Mouse (Mus musculus) neutrophil, adult 83 days (primary cell): Measurements from ENCODE around the gene Olfr449. TPM values are rescaled to one million over a fixed set of nuclear protein-coding genes. Genes with fewer than 3 reads are reported as not detected.

ENCODE experiments used
- total RNA-seq, 2 experiments: library from RNA; stranded (reverse); gene quantifications; one replicate each; pipeline ENCODE4 v1.2.4; 2023

Olfr449 gene
- not detected for total RNA-seq

DNA sequence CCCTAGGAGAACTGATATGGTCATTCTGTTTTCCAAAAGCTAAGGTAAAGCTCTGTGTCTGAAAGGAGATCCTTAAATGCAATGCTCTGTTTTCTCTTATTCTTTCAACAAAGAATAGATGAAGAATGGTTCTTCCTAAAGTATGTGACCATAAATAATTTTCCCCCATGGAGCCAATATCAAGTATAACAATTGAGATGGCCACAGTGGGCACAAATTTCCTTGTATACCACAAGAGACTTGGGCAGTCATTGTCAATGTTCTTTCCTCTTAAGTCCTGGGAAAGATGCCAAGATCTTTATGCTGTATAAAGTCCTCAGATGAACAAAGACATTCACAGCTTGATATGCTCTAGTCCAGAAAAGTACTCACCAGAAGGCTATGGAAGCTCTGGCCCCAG lies at the start of gene Olfr449:
Olfr449 (plus strand) TSS at position 301 of the 400 bp plus-strand sequence.

DNA sequence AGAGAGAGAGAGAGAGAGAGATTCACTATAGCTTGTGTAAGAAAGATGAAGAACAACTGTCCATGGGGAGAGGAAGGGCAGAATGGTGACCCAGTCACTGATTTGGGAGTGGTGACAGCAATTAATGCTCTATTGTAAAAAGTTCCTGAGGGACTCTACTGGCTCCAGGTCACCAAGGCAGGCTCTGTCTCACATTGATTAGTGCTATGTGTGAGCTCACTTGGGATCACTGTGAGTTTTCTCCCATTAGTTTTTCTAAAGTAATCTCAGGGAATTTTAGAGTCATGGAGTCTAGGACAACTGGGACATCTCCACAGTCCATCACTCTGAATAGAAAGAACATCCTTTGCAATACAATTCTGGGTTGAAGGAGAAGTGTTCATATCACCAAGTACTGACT lies 49.4 kb upstream of the Olfr449 start, which contains the start of gene Olfr452:
Olfr452 (plus strand) TSS at position 301 of the 400 bp plus-strand sequence.

DNA sequence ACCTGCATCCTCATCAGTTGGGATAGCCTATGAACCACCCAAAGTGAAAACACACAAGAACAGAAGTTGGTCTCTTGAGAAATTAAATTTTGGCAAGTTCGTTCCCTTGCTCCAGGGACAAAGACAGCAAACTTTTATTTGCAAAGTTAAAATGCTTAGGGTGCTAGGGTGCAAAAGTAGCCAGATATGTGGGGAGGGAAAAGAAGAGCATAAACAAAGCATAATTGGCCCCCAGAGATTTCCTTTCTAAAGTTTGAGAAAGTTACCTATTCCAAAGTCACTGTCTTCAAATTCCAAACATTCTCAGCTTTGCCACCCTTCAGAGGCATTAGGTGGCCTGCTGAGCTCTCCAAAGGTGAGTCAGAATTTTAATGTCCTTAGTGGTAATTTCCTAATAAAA lies 22.5 kb upstream of the Olfr449 start, which contains the start of gene Olfr450:
Olfr450 (plus strand) TSS at position 301 of the 400 bp plus-strand sequence.

Other genes with a start within 250 kb of the Olfr449 start
- not detected for gene Tcaf3, start 236.7 kb upstream of the Olfr449 start, total RNA-seq
- under 1 TPM in 1 of 2 experiments, not detected in 1; 0.42 TPM for gene Tcaf2, start 189.1 kb upstream of the Olfr449 start, total RNA-seq
- under 1 TPM in 1 of 2 experiments, not detected in 1; 0.15 TPM for gene Tcaf1, start 124.3 kb upstream of the Olfr449 start, total RNA-seq
- not detected for gene Olfr453, start 95.0 kb upstream of the Olfr449 start, total RNA-seq
- not detected for gene Olfr38, start 78.0 kb upstream of the Olfr449 start, total RNA-seq
- not detected for gene Olfr452, start 49.3 kb upstream of the Olfr449 start, total RNA-seq
- not detected for gene Olfr450, start 22.4 kb upstream of the Olfr449 start, total RNA-seq
- gene Olfr448, start 56.1 kb downstream of the Olfr449 start, total RNA-seq: not detected
- gene Olfr447, start 74.5 kb downstream of the Olfr449 start, total RNA-seq: not detected
- not detected for gene Olfr446, start 87.0 kb downstream of the Olfr449 start, total RNA-seq
- gene Olfr444, start 114.7 kb downstream of the Olfr449 start, total RNA-seq: not detected